Mouse (Mus musculus): ENCODE data around the gene Rtkn. TPM values are rescaled to one million over a fixed set of nuclear protein-coding genes. Genes with fewer than 3 reads are reported as not detected.

The Rtkn gene
- polyA plus RNA-seq, 1 experiment, result 13.4 TPM

DNA sequence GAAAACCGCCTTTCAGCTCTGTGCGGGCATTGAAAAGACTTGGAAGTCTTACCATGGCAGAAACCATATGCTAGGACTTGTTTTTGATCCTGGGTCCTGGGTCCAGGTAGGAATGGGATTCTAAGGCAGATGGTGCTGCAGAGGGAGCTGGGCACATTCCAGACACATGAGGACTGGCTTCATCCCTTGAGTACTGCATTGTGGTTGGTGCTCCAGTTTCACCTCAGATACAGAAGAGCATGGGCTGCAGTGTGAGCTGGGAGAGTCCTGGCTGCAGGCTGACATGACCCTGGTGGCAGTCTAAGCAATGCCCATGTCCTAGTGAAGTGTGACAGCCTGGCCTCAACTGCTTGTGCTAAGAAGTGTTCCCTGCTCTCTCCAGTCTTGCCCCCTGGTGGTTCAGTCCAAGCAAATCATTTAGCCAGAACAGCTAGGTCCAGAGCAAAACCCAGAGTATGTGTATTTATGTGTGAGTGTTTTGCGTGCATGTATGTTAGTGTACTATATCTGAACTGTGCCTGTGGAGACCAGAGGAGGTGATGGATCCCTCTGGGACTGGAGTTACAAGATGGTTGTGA, 49.7 kb downstream of the Rtkn start:
- TF ChIP-seq POLR2A (IDR thresholded peaks at IDR 0.05; ENCODE audit: low read depth, low read length) (no peak), CTCF (IDR thresholded peaks at IDR 0.05; ENCODE audit: borderline replicate concordance, insufficient read depth, low read length) (peak; percentile 40; the same call in 1 of the 2 replicates)
- Histone ChIP-seq H3K27ac (ENCODE audit: insufficient read depth, low read length) (no peak overlapping the region), H3K4me1 (ENCODE audit: control insufficient read depth, insufficient read depth, low read length) (no peaks in the 10 kb centered on the region; the same call in 1 of the 2 replicates), H3K4me3 (ENCODE audit: insufficient read depth, low read length) (no peak overlapping the region)

DNA sequence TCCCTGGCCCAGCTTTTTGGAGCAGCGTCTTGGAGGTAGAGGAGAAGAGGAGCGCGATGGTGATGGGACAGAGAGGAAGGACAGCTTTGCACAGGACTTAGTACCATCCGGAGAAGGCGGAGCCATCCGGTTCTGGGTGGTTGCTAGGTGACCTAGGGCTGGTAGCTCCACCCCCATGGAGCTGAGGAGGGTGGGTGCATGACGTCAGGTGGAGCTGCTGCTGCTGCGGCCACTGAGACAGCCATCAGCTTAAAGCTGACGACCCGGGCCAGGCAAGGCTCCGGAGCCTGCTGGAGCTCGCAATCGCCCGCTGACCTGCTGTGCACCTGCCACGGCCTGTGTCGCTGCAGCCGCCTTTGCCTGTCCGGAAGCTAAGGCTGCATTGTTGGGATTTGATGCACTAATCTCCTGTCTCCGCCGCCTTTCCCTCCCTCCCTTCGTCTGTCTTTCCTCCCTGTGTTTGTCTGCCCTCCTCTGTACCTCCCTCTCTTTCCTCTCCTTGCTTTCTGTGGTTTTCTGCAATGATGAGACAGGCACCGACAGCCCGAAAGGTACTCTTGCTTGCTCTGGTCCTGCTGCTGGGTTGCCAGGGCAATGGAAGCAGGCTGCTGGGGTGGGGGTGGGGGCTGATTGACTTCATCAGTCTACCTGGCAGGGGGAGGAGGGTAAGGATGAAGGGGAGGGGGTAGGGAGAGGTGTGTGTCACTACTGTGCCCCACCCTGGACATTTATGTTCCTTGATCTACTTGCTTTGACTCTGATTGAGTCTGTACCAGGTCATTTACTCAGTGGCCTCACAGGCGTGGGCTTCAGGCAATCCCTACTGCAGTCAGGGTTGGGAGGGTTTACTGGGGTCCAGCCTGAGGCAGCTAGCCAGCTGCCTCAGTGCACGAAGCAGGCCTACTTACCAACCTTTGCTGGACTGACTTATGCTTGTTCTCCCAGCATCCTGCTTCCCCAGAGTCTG, 50.9 kb downstream of the Rtkn start:
- no peak for TF ChIP-seq CTCF (IDR thresholded peaks at IDR 0.05; ENCODE audit: borderline replicate concordance, insufficient read depth, low read length)
- no peak for TF ChIP-seq POLR2A (IDR thresholded peaks at IDR 0.05; ENCODE audit: low read depth, low read length)
- no peaks in the 10 kb centered on the region; the same call in 1 of the 2 replicates for H3K4me1 ChIP-seq (ENCODE audit: control insufficient read depth, insufficient read depth, low read length)
- H3K4me3 ChIP-seq (ENCODE audit: insufficient read depth, low read length), result no peak overlapping the region
- no peak overlapping the region for H3K27ac ChIP-seq (ENCODE audit: insufficient read depth, low read length)

DNA sequence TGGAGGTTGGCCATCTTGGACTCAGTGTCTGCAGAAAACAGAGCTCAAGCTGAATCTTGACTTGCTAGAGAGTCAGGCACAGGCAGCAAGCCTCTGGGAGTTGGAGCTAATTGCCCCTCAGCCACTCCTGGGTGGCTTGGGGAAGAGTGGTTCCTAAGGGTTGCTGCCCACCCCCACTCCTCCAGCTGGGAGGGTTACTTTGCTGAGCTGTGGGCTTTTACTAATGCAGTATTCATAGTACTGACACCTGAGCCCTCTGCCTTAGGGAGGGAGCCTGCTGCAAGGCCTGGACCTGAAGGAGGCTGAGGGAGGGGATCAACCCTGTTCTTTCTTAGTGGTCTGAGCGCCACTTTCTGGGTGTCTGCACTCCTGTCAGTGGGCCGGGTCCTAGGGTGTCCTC, 51.7 kb downstream of the Rtkn start:
- TF ChIP-seq POLR2A (IDR thresholded peaks at IDR 0.05; ENCODE audit: low read depth, low read length) (no peak), CTCF (IDR thresholded peaks at IDR 0.05; ENCODE audit: borderline replicate concordance, insufficient read depth, low read length) (no peak)
- H3K27ac ChIP-seq (ENCODE audit: insufficient read depth, low read length), result no peak overlapping the region
- no peak overlapping the region for H3K4me3 ChIP-seq (ENCODE audit: insufficient read depth, low read length)
- H3K4me1 ChIP-seq (ENCODE audit: control insufficient read depth, insufficient read depth, low read length), result no peaks in the 10 kb centered on the region; the same call in 1 of the 2 replicates

DNA sequence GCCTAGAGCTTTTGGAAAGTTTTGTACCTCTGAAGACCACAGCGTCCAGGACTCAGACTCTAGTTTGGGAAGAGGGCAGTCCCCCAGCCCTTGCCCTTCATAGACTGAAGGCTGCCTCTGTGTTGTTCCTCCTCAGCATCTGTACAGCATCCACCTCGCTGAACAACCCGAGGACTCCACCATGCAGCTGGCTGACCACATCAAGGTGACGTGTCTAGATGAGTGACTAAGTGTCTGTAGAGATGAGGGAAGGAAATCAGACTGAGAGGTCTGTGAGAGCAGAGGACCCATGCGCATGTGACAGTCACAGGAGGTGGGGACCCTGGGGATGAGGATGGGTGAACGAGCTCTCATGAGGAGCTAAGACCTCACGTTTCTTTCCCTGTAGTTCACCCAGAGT, 58.3 kb downstream of the Rtkn start:
- H3K4me1 ChIP-seq (ENCODE audit: control insufficient read depth, insufficient read depth, low read length), result no peaks in the 10 kb centered on the region
- H3K4me3 ChIP-seq (ENCODE audit: insufficient read depth, low read length), result no peak overlapping the region
- H3K27ac ChIP-seq (ENCODE audit: insufficient read depth, low read length), result no peak overlapping the region
- no peak for TF ChIP-seq POLR2A (IDR thresholded peaks at IDR 0.05; ENCODE audit: low read depth, low read length)
- no peak for TF ChIP-seq CTCF (IDR thresholded peaks at IDR 0.05; ENCODE audit: borderline replicate concordance, insufficient read depth, low read length)

DNA sequence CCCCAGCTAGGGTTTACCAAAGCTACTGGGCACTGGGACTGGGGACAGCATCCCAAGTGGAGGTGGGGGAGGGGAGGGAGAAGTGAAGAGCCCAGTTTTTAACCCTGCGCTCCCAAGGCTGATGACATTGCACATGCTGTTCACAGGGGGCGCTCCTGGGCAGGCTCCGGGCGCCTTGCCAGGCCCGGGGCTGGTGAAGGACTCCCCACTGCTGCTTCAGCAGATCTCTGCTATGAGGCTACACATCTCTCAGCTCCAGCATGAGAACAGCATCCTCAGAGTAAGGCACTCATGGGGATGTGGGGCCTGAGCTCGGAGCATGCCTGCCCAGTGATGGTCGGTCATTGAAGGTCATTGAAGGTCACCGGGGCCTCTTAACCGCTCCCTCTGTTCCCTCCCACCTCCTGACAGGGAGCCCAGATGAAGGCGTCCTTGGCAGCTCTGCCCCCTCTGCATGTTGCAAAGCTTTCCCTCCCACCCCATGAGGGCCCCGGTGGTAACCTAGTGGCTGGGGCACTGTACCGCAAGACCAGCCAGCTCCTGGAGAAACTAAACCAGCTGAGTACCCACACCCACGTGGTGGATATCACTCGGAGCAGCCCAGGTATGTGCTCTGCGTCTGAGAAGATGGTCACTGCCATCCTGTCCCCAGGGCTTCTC, 62.2 kb downstream of the Rtkn start:
- TF ChIP-seq CTCF (IDR thresholded peaks at IDR 0.05; ENCODE audit: borderline replicate concordance, insufficient read depth, low read length), result no peak
- no peak for TF ChIP-seq POLR2A (IDR thresholded peaks at IDR 0.05; ENCODE audit: low read depth, low read length)
- no peaks in the 10 kb centered on the region for H3K4me1 ChIP-seq (ENCODE audit: control insufficient read depth, insufficient read depth, low read length)
- H3K4me3 ChIP-seq (ENCODE audit: insufficient read depth, low read length), result no peak overlapping the region
- no peak overlapping the region for H3K27ac ChIP-seq (ENCODE audit: insufficient read depth, low read length)

Other genes with a start within 250 kb of the Rtkn start
- gene Sema4f, start 195.7 kb upstream of the Rtkn start, polyA plus RNA-seq (2011; ENCODE audit: insufficient read length, low read depth, missing spikeins), result 1.3 and 2.7 TPM in 2 replicates
- 0.78 TPM in 1 of 2 replicates, not detected in the other for gene M1ap, start 188.6 kb upstream of the Rtkn start, polyA plus RNA-seq (2011; ENCODE audit: insufficient read length, low read depth, missing spikeins)
- 37.9 and 56.4 TPM in 2 replicates for gene Dok1, start 102.0 kb upstream of the Rtkn start, polyA plus RNA-seq (2011; ENCODE audit: insufficient read length, low read depth, missing spikeins)
- gene Loxl3, start 101.3 kb upstream of the Rtkn start, polyA plus RNA-seq (2011; ENCODE audit: insufficient read length, low read depth, missing spikeins), result 124 and 241 TPM in 2 replicates
- gene Aup1, start 80.9 kb upstream of the Rtkn start, polyA plus RNA-seq (2011; ENCODE audit: insufficient read length, low read depth, missing spikeins), result 129 and 133 TPM in 2 replicates
- 56.3 and 60.8 TPM in 2 replicates for gene Htra2, start 80.2 kb upstream of the Rtkn start, polyA plus RNA-seq (2011; ENCODE audit: insufficient read length, low read depth, missing spikeins)
- gene Dqx1, start 77.6 kb upstream of the Rtkn start, polyA plus RNA-seq (2011; ENCODE audit: insufficient read length, low read depth, missing spikeins), result 0.25 and 0.84 TPM in 2 replicates
- not detected in 2 replicates for gene Tlx2, start 65.2 kb upstream of the Rtkn start, polyA plus RNA-seq (2011; ENCODE audit: insufficient read length, low read depth, missing spikeins)
- gene Pcgf1, start 57.6 kb upstream of the Rtkn start, polyA plus RNA-seq (2011; ENCODE audit: insufficient read length, low read depth, missing spikeins), result 12.1 and 15.2 TPM in 2 replicates
- not detected in 2 replicates for gene Lbx2, start 49.1 kb upstream of the Rtkn start, polyA plus RNA-seq (2011; ENCODE audit: insufficient read length, low read depth, missing spikeins)
- gene Ccdc142, start 33.9 kb upstream of the Rtkn start, polyA plus RNA-seq (2011; ENCODE audit: insufficient read length, low read depth, missing spikeins), result 0.60 TPM in 1 of 2 replicates, not detected in the other
- 1.2 and 1.9 TPM in 2 replicates for gene Gm42688, start 33.8 kb upstream of the Rtkn start, polyA plus RNA-seq (2011; ENCODE audit: insufficient read length, low read depth, missing spikeins)
- 41.9 and 42.7 TPM in 2 replicates for gene Mrpl53, start 26.4 kb upstream of the Rtkn start, polyA plus RNA-seq (2011; ENCODE audit: insufficient read length, low read depth, missing spikeins)
- 28.0 TPM in 2 replicates for gene Mogs, start 20.0 kb upstream of the Rtkn start, polyA plus RNA-seq (2011; ENCODE audit: insufficient read length, low read depth, missing spikeins)
- gene Wbp1, start 13.9 kb upstream of the Rtkn start, polyA plus RNA-seq (2011; ENCODE audit: insufficient read length, low read depth, missing spikeins), result 37.3 and 44.5 TPM in 2 replicates
- gene Ino80b, start 10.0 kb upstream of the Rtkn start, polyA plus RNA-seq (2011; ENCODE audit: insufficient read length, low read depth, missing spikeins), result 6.6 and 7.4 TPM in 2 replicates
- 5.4 TPM in 2 replicates for gene Wdr54, start 20.9 kb downstream of the Rtkn start, polyA plus RNA-seq (2011; ENCODE audit: insufficient read length, low read depth, missing spikeins)
- gene 1700003E16Rik, start 20.9 kb downstream of the Rtkn start, polyA plus RNA-seq (2011; ENCODE audit: insufficient read length, low read depth, missing spikeins), result 0.51 and 0.70 TPM in 2 replicates
- gene Dctn1, start 30.5 kb downstream of the Rtkn start, polyA plus RNA-seq (2011; ENCODE audit: insufficient read length, low read depth, missing spikeins), result 92.5 and 98.8 TPM in 2 replicates
- not detected in 2 replicates for gene Slc4a5, start 84.4 kb downstream of the Rtkn start, polyA plus RNA-seq (2011; ENCODE audit: insufficient read length, low read depth, missing spikeins)
- 123 and 138 TPM in 2 replicates for gene Mthfd2, start 190.4 kb downstream of the Rtkn start, polyA plus RNA-seq (2011; ENCODE audit: insufficient read length, low read depth, missing spikeins)
- 139 and 148 TPM in 2 replicates for gene Mob1a, start 190.6 kb downstream of the Rtkn start, polyA plus RNA-seq (2011; ENCODE audit: insufficient read length, low read depth, missing spikeins)
- gene Bola3, start 213.7 kb downstream of the Rtkn start, polyA plus RNA-seq (2011; ENCODE audit: insufficient read length, low read depth, missing spikeins), result 86.0 and 88.1 TPM in 2 replicates

Measured in embryonic fibroblast, embryonic 13.5 days (primary cell).